Mouse (Mus musculus) lung, postnatal 4 days (tissue): Measurements from ENCODE around the gene Vmn2r95.
"Not testable (repeated sequence)": the region's sequence is repeated elsewhere in the genome, so short reads cannot be mapped to it uniquely, and the experiment has no call there.

Experiments
- DNase-seq, 2 experiments: peaks; one replicate each; pipeline ENCODE4 v3.0.0; 2021

Gene Vmn2r95

DNA sequence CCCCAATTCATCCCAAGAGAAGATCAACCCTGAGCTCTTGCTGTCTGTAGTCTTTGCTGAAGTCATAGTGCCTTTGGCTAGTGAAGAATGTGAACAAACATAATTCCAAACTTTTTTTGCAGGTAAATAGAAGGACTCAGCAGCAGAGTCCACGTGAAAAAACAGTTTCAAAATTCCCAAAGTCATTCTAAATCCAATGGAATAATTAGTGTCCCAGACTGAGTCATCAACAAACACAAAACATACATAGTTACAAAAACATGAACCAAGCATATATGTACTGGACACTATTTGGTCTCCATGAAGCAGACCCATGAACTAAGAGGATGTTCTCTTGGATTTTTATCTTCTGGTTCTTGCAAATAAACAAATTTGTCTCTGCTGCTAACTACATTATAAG is at the start of gene Vmn2r95:
Gene Vmn2r95 (plus strand): TSS at position 301 of the 400 bp plus-strand sequence.
- DNase-seq, result no peak

DNA sequence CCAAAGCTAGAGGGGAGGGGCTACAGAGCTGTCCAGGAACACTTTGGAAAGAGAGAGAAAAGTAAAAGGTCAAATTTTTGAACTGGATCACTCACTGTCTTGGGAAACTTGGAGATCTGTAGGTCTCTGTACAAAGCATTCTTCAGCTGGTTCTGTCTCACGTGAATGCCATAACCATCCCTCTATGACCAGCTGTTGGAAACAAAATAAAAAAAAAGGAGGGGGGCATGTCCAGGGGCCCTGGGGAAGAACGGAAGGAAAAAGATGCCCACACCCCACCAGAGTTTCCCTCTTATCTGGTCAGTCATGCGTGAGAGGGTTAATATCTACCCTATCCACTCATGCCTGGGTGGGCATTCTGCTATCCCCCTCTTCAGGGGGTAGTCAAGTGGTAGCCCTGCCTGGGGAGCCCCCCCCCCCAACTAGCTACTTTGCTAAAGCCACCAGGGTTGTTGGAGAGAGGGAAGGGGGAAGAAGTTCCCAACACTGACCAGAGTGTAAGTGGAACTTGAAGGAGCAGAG is 31.8 kb downstream of the Vmn2r95 start:
- DNase-seq, result no peak

DNA sequence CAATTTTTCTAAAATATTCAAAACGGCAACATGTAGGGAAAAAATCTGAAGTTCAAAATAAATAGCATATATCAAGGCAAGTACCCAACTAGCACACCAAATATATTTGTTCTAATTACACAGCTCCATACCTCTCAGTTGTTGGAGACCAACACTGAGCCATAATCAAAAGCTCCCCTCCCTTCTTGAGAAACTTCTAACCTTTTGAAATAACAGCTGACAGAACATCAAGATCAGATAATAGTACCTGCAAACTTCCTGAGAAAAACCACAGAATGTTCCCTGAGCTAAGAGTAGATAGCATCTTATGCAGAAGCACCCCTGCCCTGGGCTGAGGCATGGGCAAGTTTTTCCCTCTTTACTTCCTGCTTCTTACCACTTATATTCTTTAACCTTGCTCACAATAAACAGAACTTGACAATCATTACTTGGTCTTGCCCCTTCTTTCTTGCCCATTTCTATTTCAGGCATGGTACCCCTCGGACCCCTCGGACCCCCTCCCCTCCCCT is 34.3 kb downstream of the Vmn2r95 start:
- DNase-seq, result not testable (repeated sequence)

DNA sequence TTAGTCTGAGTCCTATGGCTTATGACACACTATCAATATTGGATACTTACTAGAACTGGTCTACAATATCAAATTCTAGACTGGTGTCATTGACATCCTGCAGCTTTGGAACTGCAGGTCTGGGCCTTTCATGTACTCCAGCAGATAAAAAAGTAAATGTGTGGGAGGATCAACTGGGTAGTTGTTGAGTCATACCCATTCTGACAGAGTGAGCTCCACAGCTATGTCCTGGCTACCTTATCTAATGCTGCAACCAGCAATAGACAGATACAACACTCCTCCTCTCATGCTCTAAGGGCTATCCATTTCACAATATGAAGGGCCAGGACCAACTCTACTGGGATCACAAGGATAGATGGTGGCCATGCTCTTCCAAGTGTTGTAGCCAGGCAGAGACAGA is 38.8 kb downstream of the Vmn2r95 start:
- no peak for DNase-seq

DNA sequence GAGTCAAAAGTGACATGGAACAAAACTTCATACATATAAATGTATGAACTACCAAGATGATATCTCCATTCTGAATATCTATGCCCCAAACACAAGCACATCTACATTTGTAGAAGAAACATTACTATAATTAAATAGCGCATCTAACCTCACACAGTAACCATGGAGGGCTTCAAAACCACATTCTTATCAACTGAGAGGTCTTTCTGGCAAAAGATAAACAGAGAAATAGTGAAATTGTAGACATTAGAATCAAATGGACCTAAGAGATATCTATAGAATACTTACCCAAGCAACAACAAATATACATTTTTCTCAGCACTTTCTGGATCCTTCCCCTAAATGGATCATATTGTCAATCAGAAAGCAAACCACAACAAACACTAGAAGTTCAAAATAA is 56.0 kb downstream of the Vmn2r95 start:
- no peak for DNase-seq
